In genomic region chr19:6126789-6127580, GRCm38 (mm10) we compare ENCODE assay signal across 8 mouse cellular contexts. TPM values are rescaled to one million over a fixed set of nuclear protein-coding genes. Genes with fewer than 3 reads are reported as not detected.
DNase-seq lines count a peak whose midpoint lies in the region; ATAC-seq and TF ChIP-seq lines count a peak whose summit lies in the region.

No protein-coding gene starts in this region.

- H3K9me3 ChIP-seq in erythroblast, embryonic 14.5 days (ENCODE audit: control insufficient read depth, low read length) = no peaks in the 10 kb centered on the region
- no peaks in the 10 kb centered on the region for H3K9me3 ChIP-seq in liver, embryonic 12.5 days (replicated peaks)

- H3K4me1 ChIP-seq in erythroblast, embryonic 14.5 days (ENCODE audit: control insufficient read depth) = peaks cover 65% of the 10 kb centered on the region
- H3K4me1 ChIP-seq in testis, adult 2 months (ENCODE audit: control insufficient read depth, insufficient read depth, low read length) = peaks cover under 1% of the 10 kb centered on the region; the same call in 1 of the 2 replicates
- peaks cover 56% of the 10 kb centered on the region for H3K4me1 ChIP-seq in liver, embryonic 12.5 days

- H3K9ac ChIP-seq in liver, embryonic 12.5 days = peak overlapping the region; percentile 81

- ATAC-seq in erythroblast, adult 5-6 weeks (replicated peaks; ENCODE audit: low FRiP score, poor library complexity, severe bottlenecking) = no peak
- ATAC-seq in liver, embryonic 12.5 days = no peak
- no peak for ATAC-seq in erythroid progenitor cell, adult 5-6 weeks (replicated peaks; ENCODE audit: low FRiP score, poor library complexity, severe bottlenecking)

- H3K27ac ChIP-seq in testis, adult 2 months (ENCODE audit: control insufficient read depth, insufficient read depth, low read depth, low read length) = peak overlapping the region; percentile 22; the same call in 1 of the 2 replicates
- peak overlapping the region; percentile 99 for H3K27ac ChIP-seq in liver, embryonic 12.5 days

- peak overlapping the region; percentile 80 for H3K4me2 ChIP-seq in liver, embryonic 12.5 days

- peaks cover 40% of the 10 kb centered on the region for H3K36me3 ChIP-seq in erythroblast, embryonic 14.5 days (ENCODE audit: control insufficient read depth)
- no peaks in the 10 kb centered on the region for H3K36me3 ChIP-seq in testis, adult 2 months (ENCODE audit: control insufficient read depth, insufficient read depth, low read length)
- H3K36me3 ChIP-seq in liver, embryonic 12.5 days = peaks cover 19% of the 10 kb centered on the region

- 57% methylated on average over 10 of the region's 10 CpGs for WGBS in liver, embryonic 12.5 days (ENCODE audit: insufficient replicate concordance)

- H3K27me3 ChIP-seq in erythroblast, embryonic 14.5 days (ENCODE audit: control insufficient read depth) = no peaks in the 10 kb centered on the region
- H3K27me3 ChIP-seq in testis, adult 2 months (ENCODE audit: control insufficient read depth, insufficient read depth, low read length) = no peaks in the 10 kb centered on the region
- no peaks in the 10 kb centered on the region for H3K27me3 ChIP-seq in liver, embryonic 12.5 days (replicated peaks)

- DNase-seq in testis, postnatal 14 days (ENCODE audit: low spot score) = no peak
- no peak for DNase-seq in adrenal gland, adult 8-10 months
- DNase-seq in cerebellum, postnatal 14 days = no peak

- no peak for TF ChIP-seq CTCF in testis, adult 2 months (IDR thresholded peaks at IDR 0.05; ENCODE audit: control insufficient read depth, insufficient read depth, insufficient replicate concordance, low read depth, low read length)

- peak overlapping the region; percentile 68 for H3K4me3 ChIP-seq in erythroblast, embryonic 14.5 days (replicated peaks)
- peak overlapping the region; percentile 82 for H3K4me3 ChIP-seq in testis, adult 2 months (ENCODE audit: control insufficient read depth, low read depth, low read length)
- peak overlapping the region; percentile 68 for H3K4me3 ChIP-seq in liver, embryonic 12.5 days

- TF ChIP-seq POLR2A in testis, adult 2 months (IDR thresholded peaks at IDR 0.05; ENCODE audit: control insufficient read depth, low read depth, low read length) = no peak

RNA-seq across cellular contexts. Expression of gene Snx15, which starts 1.1 kb away (rescaled TPM):
- polyA plus RNA-seq in erythroblast, embryonic 14.5 days (2012) = 87.4 and 91.3 TPM in 2 replicates
- total RNA-seq in erythroblast, adult 5-6 weeks (2015; ENCODE audit: low replicate concordance) = 115 and 175 TPM in 2 replicates
- total RNA-seq in erythroblast, adult 5-6 weeks (2017; ENCODE audit: low replicate concordance) = 111 and 128 TPM in 2 replicates
- 13.7 and 15.7 TPM in 2 replicates for polyA plus RNA-seq in testis, adult 2 months (2012; rRNA removed)
- polyA plus RNA-seq in liver, embryonic 12.5 days (2016; fragmentation: Nextera tagmentation; extraction: Ambion mirVana) = 41.7 and 44.7 TPM in 2 replicates
- total RNA-seq in adrenal gland, adult 8-10 months (2022) = 10 to 100 TPM; 34.0 to 49.1 (median 37.8) TPM
- total RNA-seq in erythroid progenitor cell, adult 5-6 weeks (2015; ENCODE audit: low replicate concordance) = 52.8 and 61.6 TPM in 2 replicates
- 23.8 and 39.4 TPM in 2 replicates for total RNA-seq in erythroid progenitor cell, adult 5-6 weeks (2017; ENCODE audit: low replicate concordance)

RNA-seq across cellular contexts. Expression of gene Sac3d1, which starts 8.5 kb away (rescaled TPM):
- 7.2 TPM in 2 replicates for polyA plus RNA-seq in erythroblast, embryonic 14.5 days (2012)
- total RNA-seq in erythroblast, adult 5-6 weeks (2015; ENCODE audit: low replicate concordance) = 6.3 and 10.2 TPM in 2 replicates
- 3.7 and 6.1 TPM in 2 replicates for total RNA-seq in erythroblast, adult 5-6 weeks (2017; ENCODE audit: low replicate concordance)
- polyA plus RNA-seq in testis, adult 2 months (2012; rRNA removed) = 22.3 and 26.8 TPM in 2 replicates
- polyA plus RNA-seq in liver, embryonic 12.5 days (2016; fragmentation: Nextera tagmentation; extraction: Ambion mirVana) = 38.8 and 41.6 TPM in 2 replicates
- 10 to 100 TPM; 13.7 to 18.9 (median 16.1) TPM for total RNA-seq in adrenal gland, adult 8-10 months (2022)
- 2.5 and 5.9 TPM in 2 replicates for total RNA-seq in erythroid progenitor cell, adult 5-6 weeks (2015; ENCODE audit: low replicate concordance)
- total RNA-seq in erythroid progenitor cell, adult 5-6 weeks (2017; ENCODE audit: low replicate concordance) = 4.4 and 4.6 TPM in 2 replicates

RNA-seq across cellular contexts. Expression of gene Batf2, which starts 13.8 kb away (rescaled TPM):
- polyA plus RNA-seq in erythroblast, embryonic 14.5 days (2012) = 0.03 TPM in 1 of 2 replicates, not detected in the other
- not detected in 2 replicates for total RNA-seq in erythroblast, adult 5-6 weeks (2015; ENCODE audit: low replicate concordance)
- 2.4 TPM in 1 of 2 replicates, not detected in the other for total RNA-seq in erythroblast, adult 5-6 weeks (2017; ENCODE audit: low replicate concordance)
- polyA plus RNA-seq in testis, adult 2 months (2012; rRNA removed) = 0.83 and 1.1 TPM in 2 replicates
- polyA plus RNA-seq in liver, embryonic 12.5 days (2016; fragmentation: Nextera tagmentation; extraction: Ambion mirVana) = 0.10 and 0.15 TPM in 2 replicates
- total RNA-seq in adrenal gland, adult 8-10 months (2022) = 1 to 10 TPM; 1.4 to 3.5 (median 2.7) TPM
- 2.5 and 7.1 TPM in 2 replicates for total RNA-seq in erythroid progenitor cell, adult 5-6 weeks (2015; ENCODE audit: low replicate concordance)
- 1.7 TPM in 1 of 2 replicates, not detected in the other for total RNA-seq in erythroid progenitor cell, adult 5-6 weeks (2017; ENCODE audit: low replicate concordance)

RNA-seq across cellular contexts. Expression of gene Arl2, which starts 14.4 kb away (rescaled TPM):
- 9.5 and 10.8 TPM in 2 replicates for polyA plus RNA-seq in erythroblast, embryonic 14.5 days (2012)
- 3.7 and 11.9 TPM in 2 replicates for total RNA-seq in erythroblast, adult 5-6 weeks (2015; ENCODE audit: low replicate concordance)
- 3.7 and 5.3 TPM in 2 replicates for total RNA-seq in erythroblast, adult 5-6 weeks (2017; ENCODE audit: low replicate concordance)
- polyA plus RNA-seq in testis, adult 2 months (2012; rRNA removed) = 61.5 and 65.5 TPM in 2 replicates
- polyA plus RNA-seq in liver, embryonic 12.5 days (2016; fragmentation: Nextera tagmentation; extraction: Ambion mirVana) = 46.1 and 47.7 TPM in 2 replicates
- 100 to 1,000 TPM in 2 of 4 experiments, 10 to 100 TPM in 2; 92.7 to 127 (median 112) TPM for total RNA-seq in adrenal gland, adult 8-10 months (2022)
- total RNA-seq in erythroid progenitor cell, adult 5-6 weeks (2015; ENCODE audit: low replicate concordance) = 17.2 and 19.8 TPM in 2 replicates
- total RNA-seq in erythroid progenitor cell, adult 5-6 weeks (2017; ENCODE audit: low replicate concordance) = 9.4 and 17.3 TPM in 2 replicates

RNA-seq across cellular contexts. Expression of gene Naaladl1, which starts 21.4 kb away (rescaled TPM):
- 0.26 and 0.35 TPM in 2 replicates for polyA plus RNA-seq in erythroblast, embryonic 14.5 days (2012)
- 0.58 and 1.0 TPM in 2 replicates for total RNA-seq in erythroblast, adult 5-6 weeks (2015; ENCODE audit: low replicate concordance)
- total RNA-seq in erythroblast, adult 5-6 weeks (2017; ENCODE audit: low replicate concordance) = 0.26 TPM in 1 of 2 replicates, not detected in the other
- 4.0 TPM in 2 replicates for polyA plus RNA-seq in testis, adult 2 months (2012; rRNA removed)
- 2.6 and 2.8 TPM in 2 replicates for polyA plus RNA-seq in liver, embryonic 12.5 days (2016; fragmentation: Nextera tagmentation; extraction: Ambion mirVana)
- total RNA-seq in adrenal gland, adult 8-10 months (2022) = under 1 TPM in 1 of 4 experiments, not detected in 3; 0.27 TPM
- 14.7 and 15.9 TPM in 2 replicates for total RNA-seq in erythroid progenitor cell, adult 5-6 weeks (2015; ENCODE audit: low replicate concordance)
- total RNA-seq in erythroid progenitor cell, adult 5-6 weeks (2017; ENCODE audit: low replicate concordance) = 6.4 and 9.8 TPM in 2 replicates
